Mouse (Mus musculus) cortical plate, adult 2 months (tissue): Measurements from ENCODE around the gene Gtpbp1.

Experiments used
- CTCF ChIP-seq: fragments of 200-500 bp; IDR thresholded peaks from 2 replicates; pipeline ENCODE4 v1.5.1; 2011; ENCODE audit warnings: mild to moderate bottlenecking, control low read depth, low read length; ENCODE audit not compliant: insufficient read depth; ENCODE audit errors: extremely low read depth
- POLR2A ChIP-seq: fragments of 200-500 bp; IDR thresholded peaks from 2 replicates; pipeline ENCODE4 v1.6.1; 2011; ENCODE audit warnings: mild to moderate bottlenecking, low read length, control low read depth; ENCODE audit not compliant: insufficient read depth; ENCODE audit errors: extremely low read depth

GRCm38 (mm10) chr15:79656451-79656850, 34.2 kb upstream of the Gtpbp1 start:
- no peak for TF ChIP-seq CTCF
- TF ChIP-seq POLR2A: no peak
